Mouse (Mus musculus): ENCODE data around the gene Adcy5.

The Adcy5 gene

GRCm38 (mm10) chr16:35153146-35153755, 1.4 kb upstream of the Adcy5 start:
- POLR2A ChIA-PET, result interaction anchor here in 1 of 4 experiments (0.8 to 1.2 kb wide), 2 partner anchors 8 to 338 kb away, joined by 3 to 5 read pairs; no protein-coding TSS in a partner anchor
- CTCF ChIA-PET, result interaction anchor here in 1 of 4 experiments (0.6 to 1.2 kb wide), 3 partner anchors 117 to 1418 kb away, joined by 3 read pairs; no protein-coding TSS in a partner anchor

DNA sequence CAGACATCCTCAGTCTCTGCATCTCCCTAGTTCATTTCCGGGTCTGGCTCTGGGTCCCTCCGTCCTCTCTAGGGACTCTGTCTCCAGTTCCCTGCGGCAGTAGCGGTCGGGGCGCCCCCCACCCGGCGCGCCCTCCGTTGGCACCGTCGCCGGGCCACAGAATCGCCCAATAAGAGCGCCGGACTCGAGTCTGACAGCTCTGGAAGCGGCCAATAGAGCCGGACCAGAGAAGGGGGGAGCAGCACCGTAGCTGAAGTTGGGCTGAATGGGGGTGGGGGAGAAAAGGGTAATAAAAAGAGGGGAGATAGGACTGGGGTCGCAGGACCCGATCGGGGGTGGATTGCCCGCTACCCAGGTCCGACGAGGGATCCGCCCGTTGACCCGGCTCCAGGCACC, 434 bp upstream of the Adcy5 start:
- POLR2A ChIA-PET, result interaction anchor here in 3 of 4 experiments (0.7 to 1.2 kb wide), 3 partner anchors 8 to 29 kb away, joined by 3 to 8 read pairs (median 5); no protein-coding TSS in a partner anchor

DNA sequence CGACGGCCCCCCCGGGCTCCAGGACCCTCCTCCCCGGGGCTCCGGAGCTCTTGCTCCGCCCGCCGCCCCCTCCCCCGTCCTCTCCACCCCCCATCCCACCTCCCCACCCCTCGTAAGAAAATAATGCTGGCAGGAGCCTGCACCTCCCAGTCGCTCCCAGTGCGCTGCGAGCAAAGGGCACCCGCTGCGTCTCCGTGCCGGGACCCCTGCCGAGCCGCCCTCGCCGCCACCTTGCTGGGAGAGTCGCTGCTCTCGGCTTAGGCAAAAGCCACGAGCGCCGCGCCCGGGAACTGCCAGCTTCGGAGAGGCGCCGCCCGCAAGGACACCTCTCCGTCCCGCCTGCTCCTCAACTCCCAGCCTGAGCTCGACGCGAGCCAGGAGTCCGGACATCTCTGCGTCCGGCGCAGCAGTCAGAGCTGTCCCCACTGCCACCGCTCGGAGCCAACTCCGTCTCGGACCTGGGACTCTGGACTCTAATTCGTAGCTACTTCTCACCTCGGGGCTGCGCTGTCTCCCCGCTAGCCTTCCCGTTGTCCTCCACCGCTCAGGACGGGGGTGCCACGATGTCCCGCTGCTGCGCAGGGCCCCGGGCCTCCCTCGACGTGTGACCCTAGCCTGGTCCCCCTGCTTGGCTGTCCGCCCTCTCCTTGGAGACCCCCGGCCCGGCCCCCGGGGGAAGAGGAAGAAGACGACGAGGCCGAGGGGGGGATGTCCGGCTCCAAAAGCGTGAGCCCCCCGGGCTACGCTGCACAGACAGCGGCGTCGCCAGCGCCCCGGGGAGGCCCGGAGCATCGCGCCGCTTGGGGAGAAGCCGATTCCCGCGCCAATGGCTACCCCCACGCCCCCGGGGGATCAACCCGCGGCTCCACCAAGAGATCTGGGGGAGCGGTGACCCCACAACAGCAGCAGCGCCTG, 971 bp downstream of the Adcy5 start:
- CTCF ChIA-PET, result interaction anchor here (0.6 to 2.4 kb wide), 32 partner anchors 7 to 666 kb away, joined by 3 to 20 read pairs (median 4); partner anchors contain the start of genes Sec22a (in 1 of the 4) and Sema5b (in 1 of the 4)
- POLR2A ChIA-PET, result interaction anchor here in 3 of 4 experiments (0.5 to 2.6 kb wide), 14 partner anchors 8 to 1818 kb away, joined by 3 to 12 read pairs (median 4); partner anchors contain the start of gene Sec22a (in 1 of the 3)

More for the DNA sequence above, 434 bp upstream of the Adcy5 start:
- CTCF ChIA-PET, result interaction anchor here in 3 of 4 experiments (0.6 to 0.7 kb wide), 4 partner anchors 33 to 386 kb away, joined by 3 to 5 read pairs (median 3); partner anchors contain the start of gene Sema5b (in 1 of the 3)

- ChIA-PET POLR2A (interaction anchor here (0.5 to 2.6 kb wide), 10 partner anchors 8 to 1819 kb away, joined by 3 to 12 read pairs (median 4); partner anchors contain the start of gene Sec22a (in 1 of the 4)), CTCF (interaction anchor here (0.5 to 2.4 kb wide), 44 partner anchors 8 to 1090 kb away, joined by 3 to 20 read pairs (median 4); partner anchors contain the start of gene Sema5b (in 1 of the 4))
Observed at GRCm38 (mm10) chr16:35156306-35156695, 1.6 kb downstream of the Adcy5 start.

DNA sequence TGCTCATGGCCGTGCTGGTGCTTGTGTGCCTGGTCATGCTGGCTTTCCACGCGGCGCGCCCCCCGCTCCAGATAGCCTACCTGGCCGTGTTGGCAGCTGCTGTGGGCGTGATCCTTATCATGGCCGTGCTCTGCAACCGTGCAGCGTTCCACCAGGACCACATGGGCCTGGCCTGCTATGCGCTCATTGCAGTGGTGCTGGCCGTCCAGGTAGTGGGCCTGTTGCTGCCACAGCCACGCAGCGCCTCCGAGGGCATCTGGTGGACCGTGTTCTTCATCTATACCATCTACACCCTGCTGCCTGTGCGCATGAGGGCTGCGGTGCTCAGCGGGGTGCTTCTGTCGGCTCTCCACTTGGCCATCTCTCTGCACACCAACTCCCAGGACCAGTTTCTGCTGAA, 2.2 kb downstream of the Adcy5 start:
- POLR2A ChIA-PET, result interaction anchor here (0.5 to 2.6 kb wide), 5 partner anchors 10 to 448 kb away, joined by 3 to 12 read pairs (median 5); partner anchors contain the start of gene Sec22a (in 1 of the 4)
- CTCF ChIA-PET, result interaction anchor here (0.5 to 2.4 kb wide), 35 partner anchors 9 to 1090 kb away, joined by 3 to 20 read pairs (median 4); no protein-coding TSS in a partner anchor

DNA sequence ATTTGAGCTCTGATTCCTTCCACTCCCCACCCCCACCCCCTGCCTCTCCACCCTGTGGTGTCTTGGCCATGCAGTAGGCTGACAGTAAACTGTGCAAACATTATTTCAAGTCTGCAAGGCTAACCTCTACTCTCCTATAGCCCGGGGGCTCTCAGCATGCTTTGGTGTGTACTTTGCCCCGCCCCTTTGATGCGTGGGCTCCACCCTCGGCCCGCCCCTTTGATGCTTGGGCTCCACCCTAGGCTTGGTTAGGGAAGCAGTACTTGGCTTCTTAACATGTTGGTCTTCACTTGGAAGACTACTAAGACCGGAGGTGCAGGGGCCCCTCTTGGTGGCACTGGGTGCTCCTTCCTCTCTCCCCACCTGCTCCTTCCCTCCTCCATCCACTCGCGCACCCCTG, 4.9 kb downstream of the Adcy5 start:
- ChIA-PET CTCF (interaction anchor here in 1 of 4 experiments (0.6 kb wide), 1 partner anchor 540 kb away, joined by 3 read pairs; no protein-coding TSS in a partner anchor), POLR2A (interaction anchor here in 2 of 4 experiments (0.6 to 1.9 kb wide), 4 partner anchors 11 to 711 kb away, joined by 3 to 5 read pairs (median 3); no protein-coding TSS in a partner anchor)

DNA sequence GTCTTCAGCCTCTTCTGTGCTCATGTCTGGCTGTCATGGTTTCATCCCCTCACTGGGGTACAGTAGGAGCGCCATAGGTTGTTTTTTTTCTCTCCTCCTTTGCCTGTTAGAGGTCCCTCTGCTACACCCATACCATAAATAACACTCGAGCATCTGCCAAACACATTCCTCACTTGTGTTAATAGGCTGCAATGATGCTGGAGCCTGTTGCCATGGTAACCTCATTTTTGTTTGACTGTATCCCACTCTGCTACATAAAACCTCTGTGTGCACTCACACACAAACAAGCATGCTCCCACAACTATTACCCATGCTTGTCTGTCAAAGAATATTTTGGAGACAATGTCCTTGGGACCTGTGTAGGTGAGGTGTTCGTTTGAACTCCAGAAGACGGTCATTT, 5.3 kb downstream of the Adcy5 start:
- ChIA-PET POLR2A (interaction anchor here in 1 of 4 experiments (1.9 kb wide), 1 partner anchor 16 kb away, joined by 5 read pairs; no protein-coding TSS in a partner anchor), CTCF (no interaction called here)

DNA sequence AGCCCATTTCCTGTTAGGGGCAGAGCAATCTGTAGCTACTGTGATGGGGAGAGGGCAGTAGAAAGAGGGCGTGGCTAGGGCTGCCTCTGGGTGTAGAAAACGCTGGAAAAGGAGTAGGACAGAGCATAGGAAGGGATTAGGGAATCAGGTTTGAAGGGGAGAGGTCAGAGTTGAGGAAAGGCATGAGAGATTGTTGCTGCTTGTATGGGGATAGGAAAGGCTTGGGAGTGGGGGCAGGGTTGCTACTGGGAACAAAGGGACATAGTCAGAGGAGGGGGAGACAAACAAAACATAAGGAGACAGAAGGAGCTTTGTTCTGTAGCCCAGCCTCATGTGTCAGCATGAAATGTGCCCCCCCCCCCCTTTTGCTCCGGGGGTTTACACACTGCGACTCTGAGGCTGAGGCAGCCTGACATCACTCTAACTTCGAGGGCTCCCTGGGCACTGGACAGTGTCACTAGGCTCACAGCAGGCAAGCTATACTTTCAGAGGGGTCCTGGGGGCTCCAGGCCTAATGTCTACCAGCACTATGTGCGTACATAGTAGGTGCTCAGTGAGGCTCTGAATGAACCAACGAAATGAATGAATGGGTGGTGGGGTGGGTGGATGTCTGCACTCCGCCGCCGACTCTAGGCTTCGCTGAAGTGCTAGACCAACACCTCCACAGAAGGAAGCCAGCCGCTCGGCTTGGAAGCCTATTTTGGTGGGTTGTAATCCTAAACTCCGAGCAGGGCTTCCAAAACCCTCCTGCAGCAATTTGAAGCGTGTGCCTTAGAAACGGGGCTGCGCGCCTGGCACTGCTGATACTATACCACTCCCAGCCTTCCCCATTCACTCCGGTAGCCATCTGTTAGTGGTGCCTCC, 9.9 kb downstream of the Adcy5 start:
- CTCF ChIA-PET, result interaction anchor here in 2 of 4 experiments (0.6 to 1.1 kb wide), 3 partner anchors 9 to 54 kb away, joined by 3 to 4 read pairs (median 3); no protein-coding TSS in a partner anchor
- POLR2A ChIA-PET, result interaction anchor here in 2 of 4 experiments (0.5 to 0.9 kb wide), 2 partner anchors 9 to 533 kb away, joined by 4 to 6 read pairs; no protein-coding TSS in a partner anchor

DNA sequence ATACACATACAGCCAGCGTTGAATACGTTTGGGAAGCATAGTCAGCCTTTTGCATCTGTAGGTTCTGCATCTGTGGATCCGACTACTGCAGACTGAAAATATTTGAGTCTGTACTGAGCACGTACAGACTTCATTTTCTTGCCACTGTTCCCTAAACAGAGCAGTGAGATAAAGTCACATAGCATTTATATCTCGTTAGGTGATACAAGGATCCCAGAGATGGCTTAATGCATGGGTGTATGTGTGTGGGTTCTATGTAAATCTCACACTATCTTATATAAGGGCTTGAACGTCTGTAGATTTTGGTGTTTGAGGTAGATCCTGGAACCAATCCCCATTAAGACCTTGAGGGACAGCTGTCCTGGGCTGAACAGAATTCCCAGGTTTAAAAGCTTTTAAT, 10.7 kb downstream of the Adcy5 start:
- ChIA-PET CTCF (interaction anchor here in 2 of 4 experiments (1.0 to 1.3 kb wide), 2 partner anchors 9 to 10 kb away, joined by 3 to 5 read pairs; no protein-coding TSS in a partner anchor), POLR2A (no interaction called here)

- CTCF ChIA-PET, result interaction anchor here in 2 of 4 experiments (1.0 to 1.3 kb wide), 2 partner anchors 9 to 10 kb away, joined by 3 to 5 read pairs; no protein-coding TSS in a partner anchor
- POLR2A ChIA-PET, result interaction anchor here in 1 of 4 experiments (1.1 kb wide), 1 partner anchor 18 kb away, joined by 3 read pairs; no protein-coding TSS in a partner anchor
Observed at GRCm38 (mm10) chr16:35165788-35166187, 11.1 kb downstream of the Adcy5 start.

DNA sequence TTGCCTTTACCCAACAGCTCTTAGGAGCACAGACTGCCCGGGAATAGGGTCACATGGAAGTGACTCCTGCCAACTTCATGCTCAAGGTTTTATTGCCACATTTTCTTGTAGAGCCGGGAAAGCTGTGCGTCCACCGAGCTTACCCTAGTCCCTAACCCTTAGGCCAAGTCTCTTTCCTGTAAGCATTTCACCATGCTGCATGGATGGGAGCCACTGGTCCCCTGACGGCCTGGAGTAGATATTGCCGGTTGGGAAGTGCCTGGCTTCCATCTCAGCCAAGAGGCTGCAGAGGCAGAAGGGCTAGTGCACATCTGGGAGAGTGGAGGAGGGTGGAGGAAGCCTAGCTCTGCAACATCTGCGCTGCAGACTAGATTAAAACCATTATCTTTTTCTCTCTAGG, 14.8 kb downstream of the Adcy5 start:
- ChIA-PET CTCF (interaction anchor here in 2 of 4 experiments (0.6 to 0.9 kb wide), 5 partner anchors 100 to 683 kb away, joined by 3 to 11 read pairs (median 4); no protein-coding TSS in a partner anchor), POLR2A (interaction anchor here in 1 of 4 experiments (0.6 to 1.2 kb wide), 3 partner anchors 11 to 506 kb away, joined by 3 read pairs; no protein-coding TSS in a partner anchor)

DNA sequence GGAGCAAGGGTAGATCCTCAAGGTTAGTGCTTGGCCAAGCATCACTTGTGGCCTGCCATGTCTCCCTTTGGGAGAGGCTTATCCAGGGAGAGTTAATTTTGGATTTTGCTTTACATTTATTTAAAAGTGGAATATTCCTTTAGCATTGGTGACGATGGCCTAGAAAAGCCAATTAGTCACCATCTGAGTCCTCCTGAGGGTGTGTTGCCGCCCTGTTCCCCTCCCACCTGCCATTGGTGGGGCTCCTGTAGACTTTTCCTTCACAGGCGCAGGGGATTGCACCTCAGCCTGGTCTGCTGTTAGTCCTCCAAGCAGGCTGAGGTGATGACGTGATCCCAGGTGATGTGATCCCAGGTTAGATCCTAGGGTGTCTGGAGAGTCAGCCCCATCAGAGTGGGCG, 17.5 kb downstream of the Adcy5 start:
- CTCF ChIA-PET, result interaction anchor here in 1 of 4 experiments (0.6 kb wide), 1 partner anchor 51 kb away, joined by 5 read pairs; no protein-coding TSS in a partner anchor
- POLR2A ChIA-PET, result interaction anchor here in 2 of 4 experiments (0.7 to 1.4 kb wide), 2 partner anchors 10 to 43 kb away, joined by 3 to 7 read pairs; no protein-coding TSS in a partner anchor

- CTCF ChIA-PET, result no interaction called here
Observed at GRCm38 (mm10) chr16:35178516-35178915, 23.8 kb downstream of the Adcy5 start.

DNA sequence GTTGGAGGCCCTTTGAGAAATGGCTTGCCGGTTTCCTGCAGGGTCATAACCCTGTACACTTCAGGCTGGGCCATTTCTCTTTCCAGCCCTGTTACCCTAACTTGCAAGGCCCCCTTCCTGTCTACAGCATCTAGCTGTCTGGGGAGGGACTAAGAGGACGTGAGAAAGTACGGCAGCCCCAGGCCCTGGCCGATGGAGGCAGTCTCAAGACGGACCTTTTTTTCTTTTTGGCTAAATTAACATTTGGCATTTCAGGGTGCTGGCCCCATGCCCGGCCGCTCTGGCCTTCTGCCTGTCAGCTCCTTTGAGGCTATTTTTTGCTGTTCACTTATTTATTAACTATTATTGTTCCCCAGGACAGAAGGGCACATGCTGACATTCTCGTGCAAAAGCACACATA, 24.4 kb downstream of the Adcy5 start:
- ChIA-PET POLR2A (interaction anchor here in 1 of 4 experiments (0.5 kb wide), 1 partner anchor 13 kb away, joined by 4 read pairs; no protein-coding TSS in a partner anchor), CTCF (interaction anchor here in 1 of 4 experiments (0.5 kb wide), 1 partner anchor 66 kb away, joined by 3 read pairs; no protein-coding TSS in a partner anchor)

More at GRCm38 (mm10) chr16:35178516-35178915, 23.8 kb downstream of the Adcy5 start:
- POLR2A ChIA-PET, result interaction anchor here in 1 of 4 experiments (0.5 kb wide), 1 partner anchor 14 kb away, joined by 4 read pairs; no protein-coding TSS in a partner anchor

DNA sequence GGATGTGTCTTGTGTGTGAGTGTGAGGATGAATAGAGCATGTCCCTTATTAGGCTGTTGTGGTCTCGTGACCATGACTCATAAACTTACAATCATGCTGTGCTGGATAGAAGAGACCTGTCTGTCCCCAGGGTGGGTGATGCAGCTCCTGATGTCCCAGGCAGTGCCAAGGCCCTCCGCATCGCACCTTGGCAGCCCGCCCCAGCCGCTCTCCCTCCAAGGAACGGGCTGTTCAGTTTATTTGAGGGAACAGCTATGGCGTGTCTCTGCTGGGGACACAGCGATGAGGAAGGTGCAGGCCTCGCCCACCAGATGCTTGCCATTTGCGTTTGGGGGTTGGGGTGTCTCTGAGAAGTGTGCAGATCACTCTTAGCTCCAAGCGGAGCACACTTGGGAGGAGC, 28.5 kb downstream of the Adcy5 start:
- ChIA-PET POLR2A (interaction anchor here in 3 of 4 experiments (0.6 to 1.3 kb wide), 4 partner anchors 10 to 133 kb away, joined by 3 to 8 read pairs (median 4); no protein-coding TSS in a partner anchor), CTCF (interaction anchor here in 3 of 4 experiments (0.6 to 1.1 kb wide), 3 partner anchors 27 to 317 kb away, joined by 3 to 4 read pairs (median 3); no protein-coding TSS in a partner anchor)

- POLR2A ChIA-PET, result no interaction called here
Observed at GRCm38 (mm10) chr16:35188111-35188510, 33.4 kb downstream of the Adcy5 start.

More at GRCm38 (mm10) chr16:35188111-35188510, 33.4 kb downstream of the Adcy5 start:
- CTCF ChIA-PET, result interaction anchor here in 2 of 4 experiments (0.5 to 0.7 kb wide), 2 partner anchors 66 to 86 kb away, joined by 4 to 6 read pairs; no protein-coding TSS in a partner anchor

Data from embryonic stem cell, embryonic (primary cell).